11 mouse cellular contexts compared by ENCODE assay signal in genomic region chr17:32052237-32053080, GRCm38 (mm10). TPM values are rescaled to one million over a fixed set of nuclear protein-coding genes. Genes with fewer than 3 reads are reported as not detected.
DNase-seq lines count a peak whose midpoint lies in the region; ATAC-seq and TF ChIP-seq lines count a peak whose summit lies in the region.
"Had no signal": no experiment of that assay in that cellular context is flagged by ENCODE, and none has a peak within 500 bp of the region (broad histone marks: within the 10 kb centered on the region; RNA-seq: fewer than 3 reads in every experiment).

No protein-coding gene starts in this region.

- no peaks in the 10 kb centered on the region for H3K9me3 ChIP-seq in embryonic facial prominence, embryonic 14.5 days (ENCODE audit: control insufficient read depth, low read length)
- no peaks in the 10 kb centered on the region for H3K9me3 ChIP-seq in embryonic facial prominence, embryonic 10.5 days
- H3K9me3 ChIP-seq: limb, embryonic 15.5 days; midbrain, embryonic 10.5 days; stomach, embryonic 15.5 days had no signal

- peak; percentile 27 for DNase-seq in embryonic facial prominence, embryonic 14.5 days (ENCODE audit: low spot score)
- no peak for DNase-seq in embryonic facial prominence, embryonic 10.5 days (ENCODE audit: low spot score)
- no peak for DNase-seq in layer of hippocampus, adult 2 months (ENCODE audit: low spot score in 2 of 2)
- DNase-seq in layer of hippocampus, adult 8-10 months (ENCODE audit: low spot score in 2 of 2) = no peak
- peak; percentile 26 for DNase-seq in CD4-positive helper T cell, adult 2 months (ENCODE audit: low read depth, low spot score)
- peak; percentile 9 to 19 for DNase-seq in heart, postnatal 36 days
- no peak for DNase-seq in adrenal gland, adult 8-10 months
- no peak for DNase-seq in yolk sac, embryonic 10.5 days (ENCODE audit: low spot score)

- H3K27me3 ChIP-seq in embryonic facial prominence, embryonic 14.5 days (replicated peaks; ENCODE audit: control insufficient read depth, insufficient read depth, low read length) = no peaks in the 10 kb centered on the region
- no peaks in the 10 kb centered on the region for H3K27me3 ChIP-seq in embryonic facial prominence, embryonic 10.5 days (replicated peaks; ENCODE audit: low read depth, poor library complexity, severe bottlenecking)
- H3K27me3 ChIP-seq: limb, embryonic 15.5 days; stomach, embryonic 15.5 days had no signal

- 77% methylated on average over 5 of the region's 5 CpGs for WGBS in embryonic facial prominence, embryonic 14.5 days
- WGBS in embryonic facial prominence, embryonic 10.5 days = 91% methylated on average over 5 of the region's 5 CpGs

- H3K27ac ChIP-seq in embryonic facial prominence, embryonic 14.5 days (replicated peaks; ENCODE audit: low read depth, low read length) = no peak overlapping the region
- no peak overlapping the region for H3K27ac ChIP-seq in embryonic facial prominence, embryonic 10.5 days (replicated peaks)
- peak overlapping the region; percentile 21; the same call in 1 of the 2 replicates for H3K27ac ChIP-seq in layer of hippocampus, adult 2 months
- H3K27ac ChIP-seq: limb, embryonic 15.5 days; midbrain, embryonic 10.5 days; stomach, embryonic 15.5 days had no signal

- TF ChIP-seq CTCF in layer of hippocampus, adult 2 months (conservative IDR thresholded peaks at IDR 0.05) = no peak

- no peak overlapping the region for H3K4me3 ChIP-seq in embryonic facial prominence, embryonic 14.5 days (ENCODE audit: low read depth, low read length)
- H3K4me3 ChIP-seq in embryonic facial prominence, embryonic 10.5 days = no peak overlapping the region
- H3K4me3 ChIP-seq in layer of hippocampus, adult 2 months = no peak overlapping the region
- H3K4me3 ChIP-seq: limb, embryonic 15.5 days; midbrain, embryonic 10.5 days; stomach, embryonic 15.5 days had no signal

- no peak for ATAC-seq in embryonic facial prominence, embryonic 14.5 days (ENCODE audit: low read depth)

- no peaks in the 10 kb centered on the region for H3K4me1 ChIP-seq in embryonic facial prominence, embryonic 14.5 days (ENCODE audit: control insufficient read depth, insufficient read depth, low read length)
- no peaks in the 10 kb centered on the region for H3K4me1 ChIP-seq in embryonic facial prominence, embryonic 10.5 days
- H3K4me1 ChIP-seq: limb, embryonic 15.5 days; midbrain, embryonic 10.5 days; stomach, embryonic 15.5 days had no signal

- intact Hi-C loops in heart, postnatal 36 days (cut with DNase I) = no loop called here

- H3K36me3 ChIP-seq in embryonic facial prominence, embryonic 14.5 days (ENCODE audit: control insufficient read depth, insufficient read depth, low read length) = peaks cover 98% of the 10 kb centered on the region
- peaks cover 100% of the 10 kb centered on the region for H3K36me3 ChIP-seq in embryonic facial prominence, embryonic 10.5 days (replicated peaks)

- H3K9ac ChIP-seq in embryonic facial prominence, embryonic 14.5 days (ENCODE audit: low read depth, low read length) = no peak overlapping the region
- H3K9ac ChIP-seq: limb, embryonic 15.5 days; stomach, embryonic 15.5 days had no signal

- H3K4me2 ChIP-seq in embryonic facial prominence, embryonic 14.5 days (ENCODE audit: low read depth, low read length) = no peak overlapping the region
- H3K4me2 ChIP-seq: limb, embryonic 15.5 days; stomach, embryonic 15.5 days had no signal

RNA-seq across cellular contexts. Expression of gene Hsf2bp, which starts 16.3 kb away (rescaled TPM):
- polyA plus RNA-seq in embryonic facial prominence, embryonic 14.5 days (2014; fragmentation: Nextera tagmentation; extraction: Ambion mirVana) = 1.2 and 1.3 TPM in 2 replicates
- 0.44 and 0.54 TPM in 2 replicates for polyA plus RNA-seq in embryonic facial prominence, embryonic 10.5 days (2016; fragmentation: Nextera tagmentation; extraction: Ambion mirVana)
- total RNA-seq in layer of hippocampus, adult 2 months (2021) = 1 to 10 TPM in 1 of 2 experiments, under 1 TPM in 1; 0.86 to 1.2 TPM
- total RNA-seq in layer of hippocampus, adult 8-10 months (2022) = 1 to 10 TPM in 2 of 4 experiments, under 1 TPM in 2; 0.35 to 1.6 (median 1.2) TPM
- total RNA-seq in heart, postnatal 36 days (2021) = under 1 TPM; 0.79 to 0.97 TPM
- total RNA-seq in adrenal gland, adult 8-10 months (2022) = 1 to 10 TPM; 1.1 to 2.2 (median 1.4) TPM

RNA-seq across cellular contexts. Expression of gene Rrp1b, which starts 16.6 kb away (rescaled TPM):
- polyA plus RNA-seq in embryonic facial prominence, embryonic 14.5 days (2014; fragmentation: Nextera tagmentation; extraction: Ambion mirVana) = 41.9 and 47.9 TPM in 2 replicates
- 109 and 122 TPM in 2 replicates for polyA plus RNA-seq in embryonic facial prominence, embryonic 10.5 days (2016; fragmentation: Nextera tagmentation; extraction: Ambion mirVana)
- 10 to 100 TPM; 19.3 to 22.5 TPM for total RNA-seq in layer of hippocampus, adult 2 months (2021)
- 10 to 100 TPM; 18.4 to 23.4 (median 19.3) TPM for total RNA-seq in layer of hippocampus, adult 8-10 months (2022)
- total RNA-seq in heart, postnatal 36 days (2021) = 1 to 10 TPM; 6.9 to 7.2 TPM
- 10 to 100 TPM; 17.5 to 46.9 (median 36.8) TPM for total RNA-seq in adrenal gland, adult 8-10 months (2022)

Comparison
In these comparisons a context has a peak if more than half of its experiments do, and no peak if none do; other contexts are left out.
1. DNase-seq: peak in embryonic facial prominence, embryonic 14.5 days (single experiment), CD4-positive helper T cell, adult 2 months (single experiment) and heart, postnatal 36 days (2 of 2); none in embryonic facial prominence, embryonic 10.5 days (single experiment), layer of hippocampus, adult 2 months (0 of 2), layer of hippocampus, adult 8-10 months (0 of 2), adrenal gland, adult 8-10 months (single experiment) and yolk sac, embryonic 10.5 days (single experiment).